Mouse (Mus musculus) forelimb bud, embryonic 11.5 days (tissue): ENCODE results near the gene Cdc16.

Source experiments
- DNase-seq: peaks from one replicate; pipeline ENCODE4 v3.0.0-alpha.2; 2012; ENCODE audit warnings: low read depth, low spot score

The Cdc16 gene

GRCm38 (mm10) chr8:13799566-13799965 is 42.1 kb downstream of the Cdc16 start:
- DNase-seq: no peak

- no peak for DNase-seq
These were observed 71.2 kb downstream of the Cdc16 start for GRCm38 (mm10) chr8:13828598-13829172.
